Mouse (Mus musculus): ENCODE data around the gene En2. TPM values are rescaled to one million over a fixed set of nuclear protein-coding genes. Genes with fewer than 3 reads are reported as not detected.

The En2 gene
- total RNA-seq, 2 experiments from 2014 or later: not detected

Other genes with a start within 250 kb of the En2 start
- gene Insig1, start 94.3 kb upstream of the En2 start, total RNA-seq (2014; fragmentation: Nextera tagmentation): 10.4 and 12.1 TPM in 2 replicates
- gene Insig1, start 94.3 kb upstream of the En2 start, total RNA-seq (2017): 32.9 and 34.2 TPM in 2 replicates
- not detected in 2 replicates for gene Cnpy1, start 80.1 kb downstream of the En2 start, total RNA-seq (2014; fragmentation: Nextera tagmentation)
- not detected in 2 replicates for gene Cnpy1, start 80.1 kb downstream of the En2 start, total RNA-seq (2017)
- 40.5 and 49.1 TPM in 2 replicates for gene Rbm33, start 151.4 kb downstream of the En2 start, total RNA-seq (2014; fragmentation: Nextera tagmentation)
- gene Rbm33, start 151.4 kb downstream of the En2 start, total RNA-seq (2017): 30.6 and 36.8 TPM in 2 replicates

All from granulocyte monocyte progenitor cell, adult 5-6 weeks (primary cell).